In the genomic region with DNA sequence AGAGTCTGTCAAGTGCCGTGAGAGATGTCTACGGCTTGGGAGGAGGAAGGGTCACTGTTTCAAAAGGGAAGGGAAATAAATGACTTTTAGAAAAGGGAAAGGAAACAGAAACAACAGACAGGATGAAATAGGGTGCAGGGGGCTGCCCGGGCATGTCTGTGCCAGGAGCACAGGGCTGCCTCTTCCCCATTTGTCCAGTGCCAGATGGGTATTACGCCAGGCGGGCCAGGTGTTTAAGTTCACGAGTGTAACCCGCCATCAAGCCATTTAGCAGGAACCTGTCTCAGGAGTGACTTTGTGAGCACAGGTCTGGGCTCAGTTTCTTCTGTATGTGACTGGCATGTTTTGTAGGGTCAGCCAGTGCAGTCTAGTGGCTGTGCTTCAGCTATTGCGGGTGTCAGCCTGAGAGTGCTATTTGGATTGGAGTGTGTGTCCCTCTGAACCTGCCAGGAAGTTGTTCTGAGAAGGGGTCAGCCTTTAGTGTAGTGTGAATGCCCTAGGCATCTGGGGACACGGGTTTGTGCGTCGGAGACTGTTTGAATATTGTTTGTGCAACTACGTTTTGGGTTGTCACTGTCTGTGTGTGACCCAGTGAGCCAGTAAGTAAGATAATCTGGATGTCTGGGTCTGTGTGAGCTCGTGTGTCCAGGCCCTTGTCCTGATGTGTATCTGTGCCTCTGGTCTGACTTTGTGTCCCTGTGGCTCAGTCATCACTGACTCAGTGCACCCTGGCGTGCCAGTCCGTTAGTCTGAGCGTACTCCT, we compare ENCODE assay signal across 8 mouse cellular contexts. TPM values are rescaled to one million over a fixed set of nuclear protein-coding genes. Genes with fewer than 3 reads are reported as not detected.
DNase-seq lines count a peak whose midpoint lies in the region; ATAC-seq and TF ChIP-seq lines count a peak whose summit lies in the region.

No protein-coding gene starts in this region.

- peak overlapping the region; percentile 83 for H3K4me3 ChIP-seq in embryonic facial prominence, embryonic 10.5 days
- H3K4me3 ChIP-seq in hindbrain, embryonic 13.5 days = peak overlapping the region; percentile 68
- peak overlapping the region; percentile 80 for H3K4me3 ChIP-seq in lung, postnatal 0 days (ENCODE audit: low read depth, low read length)

- H3K9ac ChIP-seq in hindbrain, embryonic 13.5 days = peak overlapping the region; percentile 92
- H3K9ac ChIP-seq in lung, postnatal 0 days (replicated peaks; ENCODE audit: low read depth) = peak overlapping the region; percentile 51; the same call in 1 of the 2 replicates

- ATAC-seq in hindbrain, embryonic 13.5 days (ENCODE audit: low FRiP score) = no peak
- no peak for ATAC-seq in lung, postnatal 0 days

- no peaks in the 10 kb centered on the region for H3K36me3 ChIP-seq in embryonic facial prominence, embryonic 10.5 days (replicated peaks)
- H3K36me3 ChIP-seq in hindbrain, embryonic 13.5 days = no peaks in the 10 kb centered on the region
- no peaks in the 10 kb centered on the region for H3K36me3 ChIP-seq in lung, postnatal 0 days (ENCODE audit: insufficient read depth, low read length)

- 45% methylated on average over 16 of the region's 16 CpGs for WGBS in embryonic facial prominence, embryonic 10.5 days
- WGBS in hindbrain, embryonic 13.5 days = 44% methylated on average over 16 of the region's 16 CpGs
- 28% methylated on average over 16 of the region's 16 CpGs for WGBS in lung, postnatal 0 days

- peak overlapping the region; percentile 96 for H3K4me2 ChIP-seq in hindbrain, embryonic 13.5 days
- peak overlapping the region; percentile 88 for H3K4me2 ChIP-seq in lung, postnatal 0 days (replicated peaks; ENCODE audit: low read depth, low read length)

- peaks cover 58% of the 10 kb centered on the region for H3K4me1 ChIP-seq in embryonic facial prominence, embryonic 10.5 days
- peaks cover 53% of the 10 kb centered on the region for H3K4me1 ChIP-seq in hindbrain, embryonic 13.5 days (replicated peaks)
- peaks cover 9% of the 10 kb centered on the region; the same call in 1 of the 2 replicates for H3K4me1 ChIP-seq in lung, postnatal 0 days (ENCODE audit: insufficient read depth, low read depth, low read length)

- peaks cover 23% of the 10 kb centered on the region for H3K27me3 ChIP-seq in embryonic facial prominence, embryonic 10.5 days (replicated peaks; ENCODE audit: low read depth, poor library complexity, severe bottlenecking)
- no peaks in the 10 kb centered on the region for H3K27me3 ChIP-seq in hindbrain, embryonic 13.5 days
- no peaks in the 10 kb centered on the region for H3K27me3 ChIP-seq in lung, postnatal 0 days (replicated peaks; ENCODE audit: insufficient read depth, low read length)

- no peaks in the 10 kb centered on the region for H3K9me3 ChIP-seq in embryonic facial prominence, embryonic 10.5 days
- H3K9me3 ChIP-seq in hindbrain, embryonic 13.5 days = no peaks in the 10 kb centered on the region
- H3K9me3 ChIP-seq in lung, postnatal 0 days (ENCODE audit: low read length) = no peaks in the 10 kb centered on the region

- no peak for TF ChIP-seq EP300 in lung, postnatal 0 days (IDR thresholded peaks at IDR 0.05)

- TF ChIP-seq CTCF in lung, postnatal 0 days (IDR thresholded peaks at IDR 0.05) = no peak

- DNase-seq in spleen, adult 12 weeks (ENCODE audit: low spot score) = peak; percentile 51
- no peak for DNase-seq in spleen, postnatal 4 days (ENCODE audit: low spot score in 2 of 2)
- no peak for DNase-seq in embryonic facial prominence, embryonic 10.5 days (ENCODE audit: low spot score)
- DNase-seq in lung, postnatal 0 days (ENCODE audit: low spot score) = peak; percentile 59
- no peak for DNase-seq in frontal cortex, postnatal 10 days (ENCODE audit: low spot score in 2 of 2)
- no peak for DNase-seq in gastrocnemius, postnatal 25 days
- no peak for DNase-seq in adrenal gland, postnatal 25 days

- H3K27ac ChIP-seq in embryonic facial prominence, embryonic 10.5 days (replicated peaks) = peak overlapping the region; percentile 97; the same call in 1 of the 2 replicates
- H3K27ac ChIP-seq in hindbrain, embryonic 13.5 days = peak overlapping the region; percentile 97; the same call in 1 of the 2 replicates
- peak overlapping the region; percentile 99 for H3K27ac ChIP-seq in lung, postnatal 0 days (ENCODE audit: low read length)

RNA-seq across cellular contexts. Expression of a gene that starts 0.5 kb away (rescaled TPM):
- polyA plus RNA-seq in embryonic facial prominence, embryonic 10.5 days (2016; fragmentation: Nextera tagmentation; extraction: Ambion mirVana) = 12.9 and 13.4 TPM in 2 replicates
- polyA plus RNA-seq in hindbrain, embryonic 13.5 days (2015; fragmentation: Nextera tagmentation; extraction: Ambion mirVana) = 24.0 and 24.2 TPM in 2 replicates
- 30.0 and 31.1 TPM in 2 replicates for polyA plus RNA-seq in lung, postnatal 0 days (2015; fragmentation: Nextera tagmentation; extraction: Ambion mirVana)
- 1 to 10 TPM; 1.7 to 2.4 TPM for total RNA-seq in gastrocnemius, postnatal 25 days (2021)
- total RNA-seq in adrenal gland, postnatal 25 days (2021) = 6.8 and 11.5 TPM in 2 replicates

RNA-seq across cellular contexts. Expression of a gene that starts 22.1 kb away (rescaled TPM):
- 27.1 and 27.5 TPM in 2 replicates for polyA plus RNA-seq in embryonic facial prominence, embryonic 10.5 days (2016; fragmentation: Nextera tagmentation; extraction: Ambion mirVana)
- 23.9 and 27.9 TPM in 2 replicates for polyA plus RNA-seq in hindbrain, embryonic 13.5 days (2015; fragmentation: Nextera tagmentation; extraction: Ambion mirVana)
- polyA plus RNA-seq in lung, postnatal 0 days (2015; fragmentation: Nextera tagmentation; extraction: Ambion mirVana) = 15.9 and 18.3 TPM in 2 replicates
- total RNA-seq in gastrocnemius, postnatal 25 days (2021) = 10 to 100 TPM; 29.1 to 36.9 TPM
- 83.5 and 93.6 TPM in 2 replicates for total RNA-seq in adrenal gland, postnatal 25 days (2021)

RNA-seq across cellular contexts. Expression of a gene that starts 35.3 kb away (rescaled TPM):
- polyA plus RNA-seq in embryonic facial prominence, embryonic 10.5 days (2016; fragmentation: Nextera tagmentation; extraction: Ambion mirVana) = 5.9 and 9.1 TPM in 2 replicates
- 33.4 and 33.8 TPM in 2 replicates for polyA plus RNA-seq in hindbrain, embryonic 13.5 days (2015; fragmentation: Nextera tagmentation; extraction: Ambion mirVana)
- 18.9 and 20.1 TPM in 2 replicates for polyA plus RNA-seq in lung, postnatal 0 days (2015; fragmentation: Nextera tagmentation; extraction: Ambion mirVana)
- total RNA-seq in gastrocnemius, postnatal 25 days (2021) = 10 to 100 TPM; 13.1 to 13.2 TPM
- 15.6 and 26.0 TPM in 2 replicates for total RNA-seq in adrenal gland, postnatal 25 days (2021)

RNA-seq across cellular contexts. Expression of a gene that starts 49.4 kb away (rescaled TPM):
- polyA plus RNA-seq in embryonic facial prominence, embryonic 10.5 days (2016; fragmentation: Nextera tagmentation; extraction: Ambion mirVana) = 0.54 and 0.64 TPM in 2 replicates
- 1.7 and 2.3 TPM in 2 replicates for polyA plus RNA-seq in hindbrain, embryonic 13.5 days (2015; fragmentation: Nextera tagmentation; extraction: Ambion mirVana)
- polyA plus RNA-seq in lung, postnatal 0 days (2015; fragmentation: Nextera tagmentation; extraction: Ambion mirVana) = 11.8 and 13.3 TPM in 2 replicates
- total RNA-seq in gastrocnemius, postnatal 25 days (2021) = 1 to 10 TPM; 1.6 to 2.9 TPM
- total RNA-seq in adrenal gland, postnatal 25 days (2021) = 2.0 and 3.2 TPM in 2 replicates

Comparison
In these comparisons a context has a peak if more than half of its experiments do, and no peak if none do; other contexts are left out.
1. DNase-seq: peak in spleen, adult 12 weeks (single experiment) and lung, postnatal 0 days (single experiment); none in spleen, postnatal 4 days (0 of 2), embryonic facial prominence, embryonic 10.5 days (single experiment), frontal cortex, postnatal 10 days (0 of 2), gastrocnemius, postnatal 25 days (single experiment) and adrenal gland, postnatal 25 days (single experiment).
2. Peak in every context shown above with its lines, with median percentiles within 50 percentile points of each other: H3K27ac ChIP-seq and H3K4me3 ChIP-seq.